Mouse (Mus musculus): Measurements from ENCODE around the gene Cyp3a44.
"Not testable (repeated sequence)": the region's sequence is repeated elsewhere in the genome, so short reads cannot be mapped to it uniquely, and the experiment has no call there.

Cyp3a44 gene

GRCm38 (mm10) chr5:145805796-145806195, at the start of gene Cyp3a44:
Gene Cyp3a44 (minus strand): TSS chr5:145805874.
- not testable (repeated sequence) for DNase-seq (ENCODE audit: low spot score)

DNA sequence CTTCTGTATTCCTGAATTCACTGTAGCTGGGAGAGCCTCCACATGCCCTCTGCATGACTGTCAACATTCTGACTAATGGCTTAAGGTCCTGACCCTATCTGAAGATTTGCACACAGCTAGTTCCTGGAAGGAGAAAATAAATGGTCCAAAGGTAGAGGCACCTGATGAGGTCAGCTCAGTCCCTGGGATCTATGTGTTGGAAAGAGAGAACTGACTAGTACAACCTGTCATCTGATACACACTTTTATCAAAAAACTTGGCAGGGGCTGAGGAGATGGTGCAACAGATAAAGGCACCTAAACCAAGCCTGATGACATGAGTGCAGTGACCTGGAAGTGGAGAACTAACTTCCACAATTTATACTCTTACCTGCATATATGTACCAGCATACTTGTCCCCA, 5.4 kb downstream of the Cyp3a44 start:
- DNase-seq (ENCODE audit: low spot score), result not testable (repeated sequence)

GRCm38 (mm10) chr5:145793232-145793631, 12.4 kb downstream of the Cyp3a44 start:
- DNase-seq (ENCODE audit: low spot score), result not testable (repeated sequence)

- not testable (repeated sequence) for DNase-seq (ENCODE audit: low spot score)
Measured at GRCm38 (mm10) chr5:145737512-145737911, 68.2 kb downstream of the Cyp3a44 start.

Data from ovary, postnatal 14 days (tissue).